10 mouse cellular contexts compared by ENCODE assay signal in the genomic region with DNA sequence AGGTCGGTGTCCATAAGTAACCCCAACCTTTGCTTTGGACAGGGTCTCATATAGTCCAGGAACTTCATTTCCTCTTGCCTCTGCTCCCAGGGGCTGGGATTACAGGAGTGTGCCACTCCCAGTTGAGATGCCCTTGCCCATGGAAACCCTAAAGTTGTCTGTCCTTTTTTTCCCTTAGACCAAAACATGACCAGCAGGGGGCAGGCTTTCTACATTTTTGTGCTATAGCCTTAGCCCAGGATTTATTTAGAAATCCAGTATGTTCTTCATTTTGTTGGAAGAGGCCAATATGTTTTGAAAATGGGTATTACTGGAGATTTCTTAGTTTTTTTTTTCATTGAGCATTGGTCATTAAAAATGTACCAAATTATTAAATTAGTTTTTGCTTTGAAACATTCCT. TPM values are rescaled to one million over a fixed set of nuclear protein-coding genes. Genes with fewer than 3 reads are reported as not detected.
DNase-seq lines count a peak whose midpoint lies in the region; ATAC-seq and TF ChIP-seq lines count a peak whose summit lies in the region.
"Had no signal": no experiment of that assay in that cellular context is flagged by ENCODE, and none has a peak within 500 bp of the region (broad histone marks: within the 10 kb centered on the region; RNA-seq: fewer than 3 reads in every experiment).

No protein-coding gene starts in this region.

- intact Hi-C loops in heart, postnatal 14 days (cut with DNase I): loop anchor here (2.0 kb wide), 1 partner anchor 377 kb away; no protein-coding TSS in a partner anchor

- no peak overlapping the region for H3K4me2 ChIP-seq in hindbrain, embryonic 16.5 days (ENCODE audit: low read length)
- H3K4me2 ChIP-seq: midbrain, embryonic 12.5 days had no signal

- no peak overlapping the region for H3K4me3 ChIP-seq in hindbrain, embryonic 10.5 days
- no peak overlapping the region for H3K4me3 ChIP-seq in hindbrain, embryonic 16.5 days (ENCODE audit: low read length)
- no peak overlapping the region for H3K4me3 ChIP-seq in ES-E14 (ENCODE audit: insufficient read depth in 1 of 2, low read depth in 1 of 2, low read length in 2 of 2, poor library complexity in 1 of 2, severe bottlenecking in 1 of 2)
- no peak overlapping the region for H3K4me3 ChIP-seq in limb, embryonic 10.5 days
- H3K4me3 ChIP-seq: erythroblast, embryonic 14.5 days; midbrain, embryonic 12.5 days had no signal

- 0 out of 2 replicates have a peak, but pooled peaks cover 4% of the 10 kb centered on the region for H3K9me3 ChIP-seq in hindbrain, embryonic 10.5 days
- H3K9me3 ChIP-seq in hindbrain, embryonic 16.5 days (ENCODE audit: control insufficient read depth, low read length): no peaks in the 10 kb centered on the region
- H3K9me3 ChIP-seq in ES-E14 (ENCODE audit: control insufficient read depth, insufficient read depth, low read depth, low read length): no peaks in the 10 kb centered on the region
- H3K9me3 ChIP-seq in limb, embryonic 10.5 days (replicated peaks): no peaks in the 10 kb centered on the region
- H3K9me3 ChIP-seq: midbrain, embryonic 12.5 days had no signal

- ATAC-seq in hindbrain, embryonic 16.5 days: no peak
- ATAC-seq in erythroid progenitor cell, adult 5-6 weeks (replicated peaks; ENCODE audit: low FRiP score, poor library complexity, severe bottlenecking): no peak

- DNase-seq in hindbrain, embryonic 10.5 days (ENCODE audit: low spot score): peak; percentile 70
- peak; percentile 66 for DNase-seq in ES-E14 (ENCODE audit: low read depth, low spot score)
- DNase-seq in c-Kit-negative CD71-positive TER-119-positive erythroid progenitor cells, embryonic 14.5 days (ENCODE audit: low read depth, low spot score): peak; percentile 2
- peak; percentile 64 to 79 for DNase-seq in heart, postnatal 14 days
- peak; percentile 77 for DNase-seq in limb, embryonic 10.5 days (ENCODE audit: low spot score)
- DNase-seq in right cerebral cortex, postnatal 10 days (ENCODE audit: low spot score in 2 of 2): peak; percentile 55 to 82

- no peak overlapping the region for H3K27ac ChIP-seq in hindbrain, embryonic 10.5 days
- H3K27ac ChIP-seq in hindbrain, embryonic 16.5 days (ENCODE audit: low read depth, low read length): no peak overlapping the region
- no peak overlapping the region for H3K27ac ChIP-seq in ES-E14 (ENCODE audit: insufficient read depth, low read depth, low read length, poor library complexity, severe bottlenecking)
- no peak overlapping the region for H3K27ac ChIP-seq in limb, embryonic 10.5 days
- H3K27ac ChIP-seq: midbrain, embryonic 12.5 days had no signal

- H3K9ac ChIP-seq in hindbrain, embryonic 16.5 days (ENCODE audit: low read depth, low read length): no peak overlapping the region
- no peak overlapping the region for H3K9ac ChIP-seq in ES-E14 (ENCODE audit: insufficient read depth, low read depth, low read length, poor library complexity, severe bottlenecking)
- H3K9ac ChIP-seq: midbrain, embryonic 12.5 days had no signal

- H3K36me3 ChIP-seq in hindbrain, embryonic 10.5 days: no peaks in the 10 kb centered on the region
- no peaks in the 10 kb centered on the region for H3K36me3 ChIP-seq in hindbrain, embryonic 16.5 days (ENCODE audit: control insufficient read depth, insufficient read depth, low read length)
- no peaks in the 10 kb centered on the region for H3K36me3 ChIP-seq in ES-E14 (ENCODE audit: control insufficient read depth, insufficient read depth, low read length, poor library complexity, severe bottlenecking)
- no peaks in the 10 kb centered on the region for H3K36me3 ChIP-seq in limb, embryonic 10.5 days
- H3K36me3 ChIP-seq: midbrain, embryonic 12.5 days had no signal

- WGBS in hindbrain, embryonic 10.5 days: 52% methylated on average over 1 of the region's 1 CpGs
- WGBS in hindbrain, embryonic 16.5 days: 69% methylated on average over 1 of the region's 1 CpGs
- WGBS in limb, embryonic 10.5 days: 81% methylated on average over 1 of the region's 1 CpGs

- no peaks in the 10 kb centered on the region for H3K27me3 ChIP-seq in hindbrain, embryonic 10.5 days (ENCODE audit: insufficient read depth, poor library complexity, severe bottlenecking)
- H3K27me3 ChIP-seq in hindbrain, embryonic 16.5 days (replicated peaks; ENCODE audit: control insufficient read depth, insufficient read depth, low read length): no peaks in the 10 kb centered on the region
- no peaks in the 10 kb centered on the region for H3K27me3 ChIP-seq in limb, embryonic 10.5 days (ENCODE audit: low read depth, poor library complexity, severe bottlenecking)
- H3K27me3 ChIP-seq: midbrain, embryonic 12.5 days had no signal

- in situ Hi-C loops in ES-E14 (cut with MboI; ENCODE audit: low sequenced_read_pairs in 2 of 2, unreplicated experiment in 2 of 2): no loop called here

- H3K4me1 ChIP-seq in hindbrain, embryonic 10.5 days (replicated peaks): no peaks in the 10 kb centered on the region
- no peaks in the 10 kb centered on the region for H3K4me1 ChIP-seq in hindbrain, embryonic 16.5 days (ENCODE audit: control insufficient read depth, insufficient read depth, low read depth, low read length)
- H3K4me1 ChIP-seq in ES-E14 (ENCODE audit: control insufficient read depth in 2 of 2, insufficient read depth in 2 of 2, low read length in 2 of 2, poor library complexity in 1 of 2): no peaks in the 10 kb centered on the region
- H3K4me1 ChIP-seq in limb, embryonic 10.5 days: no peaks in the 10 kb centered on the region
- H3K4me1 ChIP-seq: midbrain, embryonic 12.5 days had no signal

TF ChIP-seq in ES-E14, 5 proteins besides CTCF, POLR2A, EP300 and RAD21:
- no peak for TF ChIP-seq HCFC1 (IDR thresholded peaks at IDR 0.05; ENCODE audit: borderline replicate concordance, insufficient read depth, low read length)
- peak; percentile 77 for TF ChIP-seq ZC3H11A (IDR thresholded peaks at IDR 0.05; ENCODE audit: borderline replicate concordance, low read depth, low read length)

RNA-seq across cellular contexts. Expression of gene Unc93a2, which starts 58.6 kb away (rescaled TPM):
- polyA plus RNA-seq in hindbrain, embryonic 10.5 days (2016; fragmentation: Nextera tagmentation; extraction: Ambion mirVana): not detected in 2 replicates
- polyA plus RNA-seq in hindbrain, embryonic 16.5 days (2015; fragmentation: Nextera tagmentation; extraction: Ambion mirVana): not detected in 2 replicates
- total RNA-seq in ES-E14 (2012; rRNA removed): 0.27 and 0.48 TPM in 2 replicates
- total RNA-seq in heart, postnatal 14 days (2021): under 1 TPM in 1 of 2 experiments, not detected in 1; 0.10 TPM
- not detected in 2 replicates for polyA plus RNA-seq in limb, embryonic 10.5 days (2016; fragmentation: Nextera tagmentation; extraction: Ambion mirVana)
- total RNA-seq in erythroid progenitor cell, adult 5-6 weeks (2015; ENCODE audit: low replicate concordance): not detected in 2 replicates
- total RNA-seq in erythroid progenitor cell, adult 5-6 weeks (2017; ENCODE audit: low replicate concordance): not detected in 2 replicates
- polyA plus RNA-seq: erythroblast, embryonic 14.5 days; midbrain, embryonic 12.5 days had no signal

Comparison
In these comparisons a context has a peak if more than half of its experiments do, and no peak if none do; other contexts are left out.
1. DNase-seq: peak in every context shown above with its lines; median percentile 77 in limb, embryonic 10.5 days; 72 in heart, postnatal 14 days; 70 in hindbrain, embryonic 10.5 days; 68 in right cerebral cortex, postnatal 10 days; 66 in ES-E14; 2 in c-Kit-negative CD71-positive TER-119-positive erythroid progenitor cells, embryonic 14.5 days.